Mouse (Mus musculus): ENCODE data around the gene Fetub.

DNA sequence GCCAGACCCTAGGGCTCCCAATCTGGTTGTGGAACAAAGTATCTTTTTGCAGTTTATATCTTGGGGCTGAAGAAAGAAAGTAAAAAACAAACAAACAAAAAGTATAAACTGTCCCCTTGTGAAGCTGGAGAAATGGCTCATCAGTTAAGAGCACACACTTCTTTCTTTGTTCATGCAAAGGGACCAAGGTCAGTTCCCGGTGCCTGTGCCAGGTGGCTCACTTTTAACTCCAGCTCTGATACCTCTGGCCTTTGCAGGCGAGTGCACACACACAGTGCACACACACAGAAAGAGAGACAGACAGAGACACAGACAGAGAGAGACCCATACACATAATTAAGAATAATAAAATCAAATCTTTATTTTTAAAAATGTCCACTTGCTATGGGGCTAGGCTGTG is 21.5 kb upstream of the Fetub start:
- TF ChIP-seq CTCF (IDR thresholded peaks at IDR 0.05; ENCODE audit: low read depth, low read length) (no peak), POLR2A (IDR thresholded peaks at IDR 0.05; ENCODE audit: borderline replicate concordance, low read depth, low read length) (no peak)
